Mouse (Mus musculus) C3H10T1/2 (cell line): ENCODE measurements around the gene Mcrs1. TPM values are rescaled to one million over a fixed set of nuclear protein-coding genes. Genes with fewer than 3 reads are reported as not detected.

Experiments used
- polyA plus RNA-seq, 2 experiments: library from polyadenylated mRNA; unstranded; fragments of >200 nt; fragmentation: generic; extraction: Trizol; gene quantifications; one replicate each; pipeline ENCODE4 v1.2.1; 2012; ENCODE audit warnings: missing spikeins in 2 of 2

Gene Mcrs1
- 100 to 1,000 TPM; 110 to 133 TPM for polyA plus RNA-seq

DNA sequence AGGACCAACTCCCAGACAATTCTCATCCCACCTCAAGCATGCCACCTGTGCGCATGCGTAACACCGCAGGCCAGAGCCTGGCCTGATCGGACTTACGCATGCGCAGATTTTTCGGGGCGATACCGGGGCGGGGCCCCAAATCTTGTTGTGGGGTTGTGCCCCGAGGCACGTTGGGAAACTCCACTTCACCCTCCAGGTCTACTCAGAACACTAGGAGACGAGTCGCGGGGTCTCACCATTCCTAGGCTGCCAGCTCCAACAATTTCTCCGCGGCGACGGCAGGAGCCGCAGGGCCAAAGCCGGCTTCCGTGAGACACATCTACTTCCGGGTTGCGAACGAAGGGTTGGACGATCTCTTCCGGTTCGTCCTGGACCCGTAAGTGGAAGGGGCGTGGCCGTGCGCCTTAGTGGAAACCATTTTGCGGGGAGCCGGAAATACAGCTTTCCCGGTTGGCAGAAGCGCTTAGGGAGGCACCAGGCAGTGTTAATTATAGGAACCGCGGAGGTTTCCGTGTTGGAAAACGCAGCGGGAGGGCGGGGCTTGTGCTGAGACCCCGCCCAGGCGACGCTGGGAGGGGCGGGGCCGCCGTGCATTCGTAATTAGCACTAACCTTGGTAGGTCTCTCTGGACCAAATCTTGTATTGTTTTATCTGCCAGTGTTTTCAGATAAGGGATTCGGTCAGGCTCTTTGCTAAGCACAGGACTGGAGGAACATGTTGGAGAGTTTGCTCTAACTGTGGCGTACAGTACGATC is at the start of gene Mcrs1:
Mcrs1 (minus strand) TSS at position 336 of the 755 bp plus-strand sequence.

GRCm38 (mm10) chr15:99295484-99295981 is 43.8 kb upstream of the Mcrs1 start, which contains the start of gene Fam186b:
Fam186b (minus strand) TSS chr15:99295888.

DNA sequence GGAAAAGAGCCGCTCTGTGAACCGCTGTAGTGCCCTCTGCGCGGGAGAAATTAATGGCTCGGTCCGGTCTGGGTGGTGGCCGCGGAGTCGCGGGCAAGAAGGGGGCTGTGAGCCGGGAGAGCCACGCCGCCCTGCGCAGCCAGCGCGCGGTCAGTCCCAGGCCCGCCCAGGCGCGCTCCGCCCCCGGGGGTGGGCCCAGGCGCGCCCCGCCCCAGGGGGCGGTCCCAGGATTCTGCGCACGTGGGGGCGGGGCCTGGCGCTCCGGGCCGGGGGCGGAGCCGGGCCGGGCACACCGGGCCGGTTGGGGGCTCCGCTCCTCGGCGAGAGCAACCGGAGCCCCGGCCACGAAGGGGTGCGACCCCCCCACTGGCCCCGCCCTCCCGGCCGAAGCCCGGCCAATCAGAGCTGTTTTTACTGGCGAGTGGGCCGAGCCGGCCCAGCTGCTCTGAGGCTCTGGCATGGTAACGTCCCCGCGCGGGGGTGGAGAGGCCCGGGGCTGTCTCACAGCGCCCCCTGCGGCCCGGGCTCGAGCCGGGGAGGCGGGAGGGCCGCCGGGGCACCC is 43.1 kb upstream of the Mcrs1 start, which contains the start of gene Prpf40b:
Prpf40b (plus strand) TSS at position 275 of the 562 bp plus-strand sequence.

DNA sequence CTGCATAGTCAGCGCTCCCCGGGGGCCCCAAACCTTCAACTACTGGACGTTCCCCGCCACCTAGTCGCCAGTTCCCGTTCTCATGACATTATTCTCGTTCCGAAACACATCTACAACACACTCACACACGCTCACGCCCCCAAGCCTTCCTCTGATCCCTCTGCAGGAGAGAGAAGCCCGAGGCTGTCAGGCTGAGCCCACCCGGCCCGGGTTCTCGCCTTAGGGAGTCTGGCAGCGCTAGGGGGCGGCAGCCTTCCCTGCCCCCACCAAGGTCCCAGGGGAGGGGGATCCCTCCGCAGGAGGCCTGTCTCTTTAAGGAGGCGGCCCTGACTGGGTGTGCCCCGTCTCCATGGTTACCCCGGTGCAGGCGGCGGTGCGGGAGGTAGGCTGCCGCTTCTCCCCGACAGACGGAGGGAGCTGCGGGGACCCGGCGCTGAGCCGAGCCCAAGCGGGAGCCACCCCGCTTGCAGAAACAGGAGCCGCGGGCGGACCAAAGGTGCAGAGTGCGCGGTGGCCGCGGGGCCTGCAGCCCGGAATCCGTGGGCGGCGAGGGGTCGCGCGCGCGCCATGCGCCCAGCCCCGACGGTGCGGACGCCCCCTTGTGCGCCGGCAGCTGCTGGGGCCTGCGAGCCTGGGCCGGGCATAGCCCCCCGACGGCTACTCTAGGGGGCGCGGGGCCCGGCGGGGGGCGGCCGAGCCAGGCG is 27.4 kb downstream of the Mcrs1 start, which contains the start of gene Kcnh3:
Kcnh3 (plus strand) TSS at position 654 of the 704 bp plus-strand sequence.

Other genes with a start within 250 kb of the Mcrs1 start
- 100 to 1,000 TPM; 620 to 688 TPM for gene Tuba1c, start 222.1 kb downstream of the Mcrs1 start, polyA plus RNA-seq
- under 1 TPM; 0.44 to 0.53 TPM for gene Prph, start 196.8 kb downstream of the Mcrs1 start, polyA plus RNA-seq
- gene Troap, start 177.4 kb downstream of the Mcrs1 start, polyA plus RNA-seq = 10 to 100 TPM; 27.9 to 64.9 TPM
- gene C1ql4, start 164.1 kb downstream of the Mcrs1 start, polyA plus RNA-seq = under 1 TPM; 0.14 to 0.84 TPM
- 1 to 10 TPM in 1 of 2 experiments, under 1 TPM in 1; 0.62 to 1.9 TPM for gene Dnajc22, start 158.8 kb downstream of the Mcrs1 start, polyA plus RNA-seq
- gene Spats2, start 126.0 kb downstream of the Mcrs1 start, polyA plus RNA-seq = 10 to 100 TPM in 1 of 2 experiments, 1 to 10 TPM in 1; 5.1 to 27.2 TPM
- gene Kcnh3, start 27.1 kb downstream of the Mcrs1 start, polyA plus RNA-seq = under 1 TPM; 0.01 to 0.05 TPM
- 10 to 100 TPM in 1 of 2 experiments, 1 to 10 TPM in 1; 6.5 to 53.5 TPM for gene Prpf40b, start 43.1 kb upstream of the Mcrs1 start, polyA plus RNA-seq
- gene Fam186b, start 43.9 kb upstream of the Mcrs1 start, polyA plus RNA-seq = not detected
- 10 to 100 TPM; 31.3 to 32.8 TPM for gene Fmnl3, start 118.5 kb upstream of the Mcrs1 start, polyA plus RNA-seq
- 100 to 1,000 TPM; 311 to 639 TPM for gene Tmbim6, start 140.9 kb upstream of the Mcrs1 start, polyA plus RNA-seq
- gene Nckap5l, start 205.8 kb upstream of the Mcrs1 start, polyA plus RNA-seq = 10 to 100 TPM in 1 of 2 experiments, 1 to 10 TPM in 1; 3.2 to 14.2 TPM
- gene Bcdin3d, start 222.8 kb upstream of the Mcrs1 start, polyA plus RNA-seq = 10 to 100 TPM in 1 of 2 experiments, 1 to 10 TPM in 1; 9.5 to 14.9 TPM